Mouse (Mus musculus) 416B (cell line): ENCODE measurements around the gene Lrrc66.

Experiments used
- DNase-seq: peaks from one replicate; pipeline ENCODE4 v3.0.0; 2011; ENCODE audit warnings: low read depth

Lrrc66 gene

GRCm38 (mm10) chr5:73632291-73632690 lies at the start of gene Lrrc66:
Gene Lrrc66, minus strand, starts transcription at chr5:73632526.
- no peak for DNase-seq

DNA sequence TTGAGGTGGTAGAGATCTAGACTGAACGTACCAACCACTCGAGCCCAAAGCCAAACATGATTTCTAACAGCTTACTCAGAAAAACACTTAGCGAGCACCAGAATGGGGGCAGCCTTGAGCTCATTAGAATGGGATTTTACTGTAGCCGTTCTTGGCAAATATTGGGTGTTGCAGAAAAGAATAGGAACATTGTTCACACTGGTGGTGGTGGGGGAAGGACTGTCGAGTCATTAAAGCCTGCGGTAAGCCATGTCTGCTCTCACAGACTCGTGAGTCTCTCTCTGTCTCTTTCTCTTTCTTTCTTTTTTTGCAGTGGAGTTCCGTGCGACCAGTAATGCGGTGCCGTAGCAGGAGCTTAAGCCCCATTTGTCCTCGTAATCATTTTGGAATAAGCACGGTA lies 44.3 kb upstream of the Lrrc66 start:
- no peak for DNase-seq

GRCm38 (mm10) chr5:73675604-73676003 lies 43.3 kb upstream of the Lrrc66 start:
- no peak for DNase-seq

GRCm38 (mm10) chr5:73669386-73669785 lies 37.1 kb upstream of the Lrrc66 start:
- no peak for DNase-seq

- DNase-seq = no peak
Observed at GRCm38 (mm10) chr5:73667877-73668276, 35.6 kb upstream of the Lrrc66 start.

DNA sequence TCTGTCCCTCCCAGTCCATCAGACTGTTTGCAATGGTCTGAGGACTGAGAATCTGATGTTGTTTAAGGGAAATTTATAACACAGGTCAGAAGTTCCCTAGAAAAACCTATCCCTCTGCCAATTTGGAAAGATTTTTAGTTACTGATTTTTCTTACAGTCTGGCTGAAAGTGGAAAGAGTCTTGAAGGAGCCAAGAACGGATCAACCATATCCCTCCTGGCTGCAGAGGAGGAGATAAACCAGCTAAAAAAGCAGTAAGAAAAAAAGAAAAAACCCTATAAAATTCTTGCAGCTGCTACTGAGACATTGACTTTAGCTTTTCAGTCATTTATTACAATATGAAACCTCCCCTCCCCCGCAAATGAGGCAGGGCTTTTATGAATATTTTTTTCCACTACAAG lies 34.4 kb upstream of the Lrrc66 start:
- no peak for DNase-seq

- no peak for DNase-seq
Observed at GRCm38 (mm10) chr5:73651855-73652201, 19.5 kb upstream of the Lrrc66 start.

DNA sequence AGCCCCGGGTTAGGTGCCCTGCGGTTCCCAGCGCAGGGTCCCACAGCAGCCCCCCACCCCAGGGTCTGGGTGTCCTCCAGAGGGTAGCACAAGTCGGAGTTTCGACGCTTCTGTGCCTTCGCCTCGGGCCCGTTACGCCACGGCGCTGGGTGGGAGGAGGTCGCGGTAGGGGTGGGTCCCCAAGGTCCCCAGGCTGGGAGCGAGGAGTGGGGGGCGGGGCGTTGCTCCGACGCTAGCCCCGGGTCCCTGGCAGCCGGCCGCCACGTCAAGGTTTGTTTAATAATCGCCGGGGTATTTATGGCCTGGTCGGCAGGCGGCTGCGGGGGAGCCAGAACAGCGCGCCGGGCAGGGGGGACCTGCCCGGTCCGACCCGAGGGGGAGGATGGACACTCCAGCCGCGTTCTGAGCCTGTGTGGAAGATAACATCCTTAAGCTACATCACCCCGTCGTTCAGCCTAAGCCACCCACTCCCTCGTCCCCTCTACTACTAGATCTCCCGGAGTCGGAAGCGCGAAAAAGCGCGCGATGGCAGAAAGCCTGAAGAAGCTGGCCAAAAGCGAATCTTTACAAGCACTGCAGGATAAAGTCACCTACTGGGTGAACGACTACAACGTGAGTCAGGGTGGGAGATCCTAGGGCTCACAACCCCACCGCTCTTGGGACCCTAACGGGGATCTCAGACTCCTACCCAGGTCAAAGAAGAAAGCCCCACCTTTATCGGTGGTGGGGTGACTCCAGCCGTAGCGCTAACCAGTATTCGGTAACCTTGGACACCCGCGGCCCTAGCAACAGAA lies 18.9 kb upstream of the Lrrc66 start, which contains the start of gene Spata18:
Spata18 (plus strand) TSS at position 319 of the 794 bp plus-strand sequence.
- no peak for DNase-seq

GRCm38 (mm10) chr5:73650365-73650964 lies 18.1 kb upstream of the Lrrc66 start:
- DNase-seq = no peak

- peak; percentile 76 for DNase-seq
Observed at GRCm38 (mm10) chr5:73647261-73647900, 15.1 kb upstream of the Lrrc66 start, which contains the start of gene Sgcb. Gene Sgcb, minus strand, starts transcription at chr5:73647790.

GRCm38 (mm10) chr5:73642091-73642490 lies 9.8 kb upstream of the Lrrc66 start:
- DNase-seq = peak; percentile 58

DNA sequence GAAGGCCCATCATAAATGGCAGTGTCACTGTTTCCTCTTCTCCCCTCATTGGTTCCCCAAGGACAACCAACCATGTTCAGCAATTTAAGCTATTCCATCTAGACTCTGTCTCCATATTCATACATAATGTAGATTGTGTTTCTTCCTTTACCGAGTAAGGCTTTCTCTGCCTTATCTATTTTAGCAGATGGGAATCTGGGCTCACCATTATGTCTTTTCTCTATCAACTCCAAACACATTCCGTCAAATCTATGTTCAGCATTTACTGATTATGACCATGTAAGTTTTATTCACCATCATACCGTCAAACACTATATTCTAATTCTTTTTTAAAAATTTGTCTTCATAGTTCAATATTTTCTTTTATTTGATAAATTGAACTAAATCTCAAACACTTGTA lies 8.7 kb upstream of the Lrrc66 start:
- DNase-seq = no peak

GRCm38 (mm10) chr5:73637337-73638107 lies 5.2 kb upstream of the Lrrc66 start:
- DNase-seq = peak; percentile 83

DNA sequence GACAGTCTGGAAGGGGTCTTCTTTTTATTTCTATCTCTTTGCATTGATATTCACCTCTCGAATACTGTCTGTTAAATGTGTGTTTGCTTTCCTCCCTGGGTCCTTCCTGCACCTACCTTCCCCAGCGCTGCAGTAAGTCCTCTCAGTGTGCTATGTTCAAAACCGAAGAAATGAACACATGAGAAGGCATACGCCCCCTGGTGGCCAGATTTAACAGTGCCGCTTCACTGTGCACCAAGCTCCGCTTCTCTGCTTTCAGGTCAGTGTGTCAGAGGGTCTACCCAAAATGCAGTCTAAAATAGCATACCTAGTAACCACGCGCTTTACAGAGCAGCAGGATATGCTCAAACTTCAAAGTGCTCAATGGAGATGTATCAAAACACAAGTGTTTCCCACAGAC lies 815 bp upstream of the Lrrc66 start:
- DNase-seq = peak; percentile 68

DNA sequence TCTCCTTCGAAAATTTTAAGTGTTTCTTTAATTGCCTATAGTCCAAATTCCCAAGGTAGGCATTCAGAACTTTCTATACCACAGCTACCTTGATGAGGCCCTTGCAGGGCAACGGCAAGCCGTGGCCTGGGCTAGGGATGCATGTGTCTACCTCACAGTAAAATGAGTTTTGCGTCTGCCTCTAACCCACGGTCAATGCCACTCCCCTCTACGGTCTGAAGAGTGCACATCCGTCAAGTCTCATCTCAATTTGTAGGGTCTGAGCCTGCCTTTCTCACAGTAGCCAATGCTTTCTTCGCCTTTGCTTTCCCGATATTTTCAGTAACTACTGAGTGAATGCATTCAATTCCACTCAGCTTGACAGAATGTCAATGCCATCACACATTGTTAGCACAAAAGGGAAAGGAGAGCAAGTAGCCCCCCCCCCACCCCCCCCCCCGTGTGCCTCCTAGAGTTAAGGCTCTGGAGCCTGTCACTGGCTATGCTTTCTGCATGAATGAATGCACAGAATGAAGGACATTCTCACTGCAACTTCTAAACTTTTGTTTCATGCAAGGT lies 1.2 kb downstream of the Lrrc66 start:
- DNase-seq = no peak

- peak; percentile 97 for DNase-seq
Observed at GRCm38 (mm10) chr5:73630141-73630540, 2.2 kb downstream of the Lrrc66 start.

DNA sequence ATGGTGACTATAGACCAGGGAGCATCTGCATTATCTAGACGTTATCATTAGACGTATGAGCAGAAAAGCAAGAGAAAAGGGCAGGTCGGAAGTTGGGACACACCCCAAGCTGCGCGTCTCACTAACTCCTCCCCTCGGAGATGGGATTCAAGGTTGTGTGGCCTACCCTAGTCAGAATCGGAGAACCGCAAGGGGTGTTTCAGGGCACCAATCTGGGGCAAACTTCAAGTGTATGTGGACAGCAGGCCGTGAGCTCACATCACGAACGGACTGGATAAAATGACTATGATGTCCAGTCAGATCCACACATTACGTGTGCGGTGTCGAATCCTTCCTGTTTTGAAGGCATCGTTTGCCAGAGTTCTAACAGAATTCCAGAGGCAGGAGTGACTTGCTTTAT lies 4.3 kb downstream of the Lrrc66 start:
- DNase-seq = no peak

- no peak for DNase-seq
Observed at GRCm38 (mm10) chr5:73627559-73627958, 4.8 kb downstream of the Lrrc66 start.

DNA sequence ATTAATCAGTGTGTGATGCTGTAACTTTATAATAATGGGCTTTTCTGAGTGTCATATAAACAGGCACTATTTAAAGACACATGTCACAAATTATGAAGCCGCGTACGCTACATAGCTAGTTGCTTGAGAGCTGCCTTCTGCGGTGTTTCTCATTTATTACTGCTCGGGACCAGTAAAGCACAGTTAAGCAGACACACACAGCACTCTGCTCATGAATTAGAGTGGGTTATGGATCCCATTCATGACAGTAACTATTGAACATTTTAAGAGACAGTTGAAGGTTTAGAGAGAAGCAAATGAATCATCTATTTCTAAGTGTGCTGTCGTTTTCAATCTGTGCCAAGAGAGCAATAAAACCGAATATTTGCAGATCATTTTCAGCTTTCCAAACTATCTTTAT lies 5.5 kb downstream of the Lrrc66 start:
- DNase-seq = no peak

DNA sequence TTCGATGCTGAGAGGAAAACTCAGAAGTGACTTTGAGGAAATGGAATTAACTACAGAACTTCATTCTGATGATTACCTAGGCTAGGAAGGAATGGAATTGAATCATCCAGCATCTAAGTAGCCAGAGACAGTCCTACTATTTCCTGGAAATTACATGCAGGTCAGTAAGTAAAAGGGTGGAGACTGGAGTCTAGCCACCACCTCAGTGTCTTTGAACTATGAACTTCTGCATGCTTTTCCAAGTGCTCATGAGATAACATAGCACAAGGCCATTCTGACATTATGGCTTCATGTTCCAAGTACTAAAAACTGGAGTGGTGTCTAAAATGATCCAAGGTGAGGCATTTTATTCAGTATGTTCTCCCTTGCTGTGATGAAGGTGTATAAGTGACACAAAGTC lies 6.8 kb downstream of the Lrrc66 start:
- DNase-seq = no peak

DNA sequence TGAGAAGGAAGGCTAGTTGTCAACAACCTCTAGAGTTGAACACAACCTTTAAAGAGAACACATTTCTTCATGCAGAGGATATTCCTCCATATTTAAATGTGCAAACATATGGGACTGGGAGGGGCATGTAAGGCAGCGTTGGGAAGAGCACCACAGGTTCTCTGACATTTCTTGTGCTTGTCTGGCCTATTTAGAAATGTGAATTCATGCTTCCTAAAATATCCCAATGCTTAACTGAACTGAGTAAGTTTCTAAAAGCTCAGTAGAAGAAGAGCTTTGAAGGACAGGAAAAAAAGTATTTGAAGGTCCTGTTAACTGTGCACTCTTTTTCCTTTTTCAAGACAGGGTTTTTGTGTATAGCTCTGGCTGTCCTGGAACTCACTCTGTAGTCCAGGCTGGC lies 13.4 kb downstream of the Lrrc66 start:
- no peak for DNase-seq

GRCm38 (mm10) chr5:73615211-73615610 lies 17.1 kb downstream of the Lrrc66 start:
- peak; percentile 43 for DNase-seq
